Mouse (Mus musculus): ENCODE results near the gene Pglyrp2.

- no peak for TF ChIP-seq POLR2A (IDR thresholded peaks at IDR 0.05; ENCODE audit: low read depth, low read length)
- no peak for TF ChIP-seq CTCF (IDR thresholded peaks at IDR 0.05; ENCODE audit: extremely low read depth, insufficient read depth, insufficient read length, insufficient replicate concordance)
These were observed 12.1 kb downstream of the Pglyrp2 start for GRCm38 (mm10) chr17:32411898-32412297.
